Comparison of ENCODE assay signal across 9 mouse cellular contexts in genomic region chr3:89280606-89281511, GRCm38 (mm10). TPM values are rescaled to one million over a fixed set of nuclear protein-coding genes. Genes with fewer than 3 reads are reported as not detected.
DNase-seq lines count a peak whose midpoint lies in the region; ATAC-seq and TF ChIP-seq lines count a peak whose summit lies in the region.
"Had no signal": no experiment of that assay in that cellular context is flagged by ENCODE, and none has a peak within 500 bp of the region (broad histone marks: within the 10 kb centered on the region; RNA-seq: fewer than 3 reads in every experiment).

Efna1 (minus strand) TSS chr3:89281142.

- H3K36me3 ChIP-seq in forebrain, postnatal 0 days (ENCODE audit: insufficient read depth): no peaks in the 10 kb centered on the region
- no peaks in the 10 kb centered on the region for H3K36me3 ChIP-seq in hindbrain, embryonic 15.5 days
- peaks cover 4% of the 10 kb centered on the region for H3K36me3 ChIP-seq in limb, embryonic 12.5 days
- H3K36me3 ChIP-seq in midbrain, embryonic 13.5 days: no peaks in the 10 kb centered on the region
- H3K36me3 ChIP-seq: G1E had no signal

- H3K27me3 ChIP-seq in forebrain, postnatal 0 days (ENCODE audit: insufficient read depth, low read length): no peaks in the 10 kb centered on the region
- peaks cover 25% of the 10 kb centered on the region for H3K27me3 ChIP-seq in hindbrain, embryonic 15.5 days
- peaks cover 18% of the 10 kb centered on the region for H3K27me3 ChIP-seq in limb, embryonic 12.5 days
- peaks cover 58% of the 10 kb centered on the region for H3K27me3 ChIP-seq in midbrain, embryonic 13.5 days

- H3K4me1 ChIP-seq in brown adipose tissue, adult 24 weeks (ENCODE audit: control insufficient read depth, insufficient read depth, insufficient read length, low read length): peaks cover 7% of the 10 kb centered on the region
- H3K4me1 ChIP-seq in forebrain, postnatal 0 days (ENCODE audit: insufficient read depth): 0 out of 2 replicates have a peak, but pooled peaks cover 9% of the 10 kb centered on the region
- peaks cover 40% of the 10 kb centered on the region for H3K4me1 ChIP-seq in hindbrain, embryonic 15.5 days (replicated peaks)
- peaks cover 59% of the 10 kb centered on the region for H3K4me1 ChIP-seq in limb, embryonic 12.5 days (replicated peaks)
- peaks cover 33% of the 10 kb centered on the region for H3K4me1 ChIP-seq in midbrain, embryonic 13.5 days (replicated peaks)

- peak within 1 kb of the TSS; percentile 59 for H3K9ac ChIP-seq in forebrain, postnatal 0 days
- H3K9ac ChIP-seq in hindbrain, embryonic 15.5 days: peak within 1 kb of the TSS; percentile 44
- peak within 1 kb of the TSS; percentile 72 for H3K9ac ChIP-seq in limb, embryonic 12.5 days (replicated peaks)
- peak within 1 kb of the TSS; percentile 61 for H3K9ac ChIP-seq in midbrain, embryonic 13.5 days (replicated peaks)

- peak within 1 kb of the TSS; percentile 91 for H3K4me2 ChIP-seq in forebrain, postnatal 0 days (ENCODE audit: low read depth)
- H3K4me2 ChIP-seq in hindbrain, embryonic 15.5 days: peak within 1 kb of the TSS; percentile 70
- peak within 1 kb of the TSS; percentile 91 for H3K4me2 ChIP-seq in limb, embryonic 12.5 days
- peak within 1 kb of the TSS; percentile 82 for H3K4me2 ChIP-seq in midbrain, embryonic 13.5 days (replicated peaks)

- ATAC-seq in forebrain, postnatal 0 days: peak; percentile 17
- ATAC-seq in hindbrain, embryonic 15.5 days (ENCODE audit: low FRiP score, low read depth): peak; percentile 23; the same call in 1 of the 2 replicates
- ATAC-seq in limb, embryonic 12.5 days (ENCODE audit: insufficient number of reproducible peaks, insufficient read depth, low FRiP score, low TSS enrichment, low read depth): peak; percentile 18; the same call in 1 of the 2 replicates
- ATAC-seq in midbrain, embryonic 13.5 days: peak; percentile 49

- peak within 1 kb of the TSS; percentile 47 for H3K27ac ChIP-seq in brown adipose tissue, adult 24 weeks (replicated peaks; ENCODE audit: low read depth, low read length)
- peak within 1 kb of the TSS; percentile 59 for H3K27ac ChIP-seq in forebrain, postnatal 0 days (ENCODE audit: low read depth, low read length)
- H3K27ac ChIP-seq in hindbrain, embryonic 15.5 days (replicated peaks): peak within 1 kb of the TSS; percentile 43; the same call in 1 of the 2 replicates
- H3K27ac ChIP-seq in limb, embryonic 12.5 days: peak within 1 kb of the TSS; percentile 82
- 0 out of 2 replicates have a peak within 1 kb of the TSS, but pooled peaks have one; percentile 11 for H3K27ac ChIP-seq in midbrain, embryonic 13.5 days

- DNase-seq in layer of hippocampus, adult 18-20 months (ENCODE audit: low spot score in 2 of 2): peak; percentile 48 to 58
- no peak for DNase-seq in layer of hippocampus, adult 8-10 months (ENCODE audit: low spot score in 2 of 2)
- peak; percentile 61 for DNase-seq in forebrain, postnatal 0 days
- peak; percentile 53 for DNase-seq in testis, postnatal 14 days (ENCODE audit: low spot score)

- H3K4me3 ChIP-seq in brown adipose tissue, adult 24 weeks (ENCODE audit: insufficient read depth, low read depth, low read length): peak within 1 kb of the TSS; percentile 76
- peak within 1 kb of the TSS; percentile 49 for H3K4me3 ChIP-seq in forebrain, postnatal 0 days (ENCODE audit: low read depth, low read length)
- peak within 1 kb of the TSS; percentile 43 for H3K4me3 ChIP-seq in hindbrain, embryonic 15.5 days
- H3K4me3 ChIP-seq in limb, embryonic 12.5 days (replicated peaks): peak within 1 kb of the TSS; percentile 59
- H3K4me3 ChIP-seq in midbrain, embryonic 13.5 days (replicated peaks): peak within 1 kb of the TSS; percentile 44

- WGBS in forebrain, postnatal 0 days: 3% methylated on average over 49 of the region's 52 CpGs
- WGBS in hindbrain, embryonic 15.5 days: under 1% methylated on average over 52 of the region's 52 CpGs
- under 1% methylated on average over 52 of the region's 52 CpGs for WGBS in limb, embryonic 12.5 days
- under 1% methylated on average over 52 of the region's 52 CpGs for WGBS in midbrain, embryonic 13.5 days

- H3K9me3 ChIP-seq in forebrain, postnatal 0 days (ENCODE audit: low read length): no peaks in the 10 kb centered on the region
- no peaks in the 10 kb centered on the region for H3K9me3 ChIP-seq in hindbrain, embryonic 15.5 days
- no peaks in the 10 kb centered on the region for H3K9me3 ChIP-seq in limb, embryonic 12.5 days
- no peaks in the 10 kb centered on the region for H3K9me3 ChIP-seq in midbrain, embryonic 13.5 days
- H3K9me3 ChIP-seq: G1E had no signal

- TF ChIP-seq CTCF in forebrain, postnatal 0 days (IDR thresholded peaks at IDR 0.05; ENCODE audit: low read depth): peak; percentile 19; the same call in 1 of the 2 replicates

RNA-seq across cellular contexts. Expression of gene Efna1, which starts in this region (rescaled TPM):
- total RNA-seq in layer of hippocampus, adult 18-20 months (2021): 10 to 100 TPM in 1 of 2 experiments, 1 to 10 TPM in 1; 8.4 to 11.4 TPM
- total RNA-seq in layer of hippocampus, adult 8-10 months (2022): 10 to 100 TPM in 2 of 4 experiments, 1 to 10 TPM in 2; 7.9 to 12.6 (median 10.5) TPM
- 5.6 and 6.3 TPM in 2 replicates for polyA plus RNA-seq in brown adipose tissue, adult 24 weeks (2012; ENCODE audit: insufficient read depth, insufficient read length, missing spikeins)
- total RNA-seq in forebrain, postnatal 0 days (2014; rRNA removed): 5.5 and 8.4 TPM in 2 replicates
- 10.8 and 11.1 TPM in 2 replicates for polyA plus RNA-seq in forebrain, postnatal 0 days (2015; fragmentation: Nextera tagmentation; extraction: Ambion mirVana)
- polyA plus RNA-seq in hindbrain, embryonic 15.5 days (2015; fragmentation: Nextera tagmentation; extraction: Ambion mirVana): 8.9 and 9.1 TPM in 2 replicates
- 36.9 and 40.4 TPM in 2 replicates for polyA plus RNA-seq in limb, embryonic 12.5 days (2016; fragmentation: Nextera tagmentation; extraction: Ambion mirVana)
- 9.7 and 10.7 TPM in 2 replicates for polyA plus RNA-seq in midbrain, embryonic 13.5 days (2015; fragmentation: Nextera tagmentation; extraction: Ambion mirVana)
- polyA plus RNA-seq: G1E had no signal

Comparison
In these comparisons a context has a peak if more than half of its experiments do, and no peak if none do; other contexts are left out.
1. DNase-seq: peak in layer of hippocampus, adult 18-20 months (2 of 2), forebrain, postnatal 0 days (single experiment) and testis, postnatal 14 days (single experiment); none in layer of hippocampus, adult 8-10 months (0 of 2).
2. H3K27ac ChIP-seq: peak in every context shown above with its lines; median percentile 82 in limb, embryonic 12.5 days; 59 in forebrain, postnatal 0 days; 47 in brown adipose tissue, adult 24 weeks; 43 in hindbrain, embryonic 15.5 days; 11 in midbrain, embryonic 13.5 days.
3. Peak in every context shown above with its lines, with median percentiles within 50 percentile points of each other: H3K4me3 ChIP-seq, ATAC-seq, H3K4me2 ChIP-seq and H3K9ac ChIP-seq.